Mouse (Mus musculus) layer of hippocampus, postnatal 36 days (tissue): ENCODE measurements at regions not wholly inside any gene's neighbourhood (a gene's known extent, or its start where the extent isn't known, plus 50 kb on each side); places are given as distances from the start of the nearest gene placed in this dataset.

Experiments
- DNase-seq, 2 experiments: peaks; one replicate each; pipeline ENCODE4 v3.0.0; 2022

DNA sequence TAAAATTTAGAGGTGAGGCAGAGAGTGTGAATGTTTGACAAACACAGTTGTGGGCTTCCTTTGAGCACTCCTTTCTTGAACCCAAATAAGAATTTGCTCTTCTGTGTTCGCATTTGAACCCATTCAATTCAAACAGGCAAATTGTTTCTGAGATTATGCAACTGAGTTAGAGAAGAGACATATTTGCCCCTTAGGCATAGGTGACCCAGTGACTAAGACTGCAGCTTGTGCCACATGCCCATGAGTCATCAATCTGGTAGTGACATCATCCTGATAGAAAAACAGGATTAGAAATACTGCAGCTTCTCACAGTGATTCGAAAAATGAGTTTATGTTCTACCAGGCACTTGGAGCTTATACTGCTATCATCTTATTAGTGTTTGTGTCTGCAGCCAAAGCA lies 67.2 kb downstream of the Zfp622 start:
- no peak for DNase-seq

DNA sequence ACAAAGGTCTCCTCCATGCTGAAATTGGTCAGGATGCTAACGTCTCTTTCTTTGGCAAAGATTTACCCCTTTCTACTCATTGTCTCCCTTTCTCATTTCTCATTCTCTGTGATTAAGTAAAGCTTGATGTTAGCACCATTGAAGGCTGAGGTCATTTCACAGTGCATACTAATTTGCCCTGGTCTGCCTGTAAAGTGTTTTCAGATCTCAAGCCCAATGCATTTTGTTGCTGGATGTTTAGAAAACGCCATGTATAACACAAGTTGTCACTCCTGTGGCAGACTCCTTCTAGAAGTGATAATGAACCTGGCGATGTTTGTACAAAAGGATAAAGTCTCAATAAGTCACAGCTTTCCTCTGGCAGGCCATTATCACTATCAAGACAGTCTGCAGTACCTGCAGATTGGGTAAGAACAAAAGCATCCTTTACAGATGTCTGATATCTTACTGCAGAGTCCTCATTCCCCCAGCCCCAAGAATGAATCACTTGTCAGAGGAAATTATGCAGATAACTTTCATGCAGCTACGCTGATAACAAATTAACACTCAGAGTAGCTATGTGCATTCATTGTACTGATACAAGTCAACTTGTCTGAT lies 68.7 kb downstream of the Zfp622 start:
- no peak for DNase-seq

GRCm38 (mm10) chr15:26058019-26058418 lies 73.9 kb downstream of the Zfp622 start:
- DNase-seq = no peak

DNA sequence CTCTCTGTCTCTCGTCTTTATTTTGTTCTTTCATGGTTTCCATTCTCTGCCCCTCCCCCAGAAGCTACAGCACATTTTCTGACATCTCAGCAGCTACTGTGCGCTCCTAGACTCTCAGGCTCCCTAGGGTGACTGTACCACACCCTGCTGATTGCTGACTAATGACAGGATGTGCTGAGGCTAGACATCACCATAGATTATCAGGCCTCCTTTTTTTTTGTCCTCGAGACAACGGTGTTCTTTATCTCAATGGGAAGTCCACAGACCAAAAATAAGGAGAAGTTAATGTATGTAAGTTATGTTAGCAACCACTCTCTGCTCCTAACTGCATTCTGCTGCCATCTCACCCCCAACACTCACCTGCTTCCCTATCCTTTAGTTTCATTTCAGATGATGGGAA lies 116.0 kb downstream of the Zfp622 start:
- DNase-seq = no peak

DNA sequence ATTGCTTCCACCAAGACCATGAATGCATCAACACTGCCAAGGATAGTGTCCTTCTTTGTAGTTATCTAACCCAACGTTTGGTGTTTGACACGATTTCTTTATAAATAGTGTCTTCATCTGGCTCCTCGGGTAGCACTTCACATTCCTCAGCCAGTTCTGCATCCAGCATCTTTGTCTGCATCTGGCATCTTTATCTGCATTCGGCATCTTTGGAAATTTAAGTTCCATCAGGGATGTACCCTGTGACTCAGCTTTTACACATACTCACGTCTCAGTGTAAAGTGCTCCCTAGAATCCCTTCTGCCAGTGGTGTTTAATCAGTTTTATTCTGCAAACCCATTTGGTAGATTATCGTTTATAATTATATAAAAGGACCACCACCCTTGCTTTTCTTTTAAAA lies 123.8 kb downstream of the Zfp622 start:
- DNase-seq = no peak

DNA sequence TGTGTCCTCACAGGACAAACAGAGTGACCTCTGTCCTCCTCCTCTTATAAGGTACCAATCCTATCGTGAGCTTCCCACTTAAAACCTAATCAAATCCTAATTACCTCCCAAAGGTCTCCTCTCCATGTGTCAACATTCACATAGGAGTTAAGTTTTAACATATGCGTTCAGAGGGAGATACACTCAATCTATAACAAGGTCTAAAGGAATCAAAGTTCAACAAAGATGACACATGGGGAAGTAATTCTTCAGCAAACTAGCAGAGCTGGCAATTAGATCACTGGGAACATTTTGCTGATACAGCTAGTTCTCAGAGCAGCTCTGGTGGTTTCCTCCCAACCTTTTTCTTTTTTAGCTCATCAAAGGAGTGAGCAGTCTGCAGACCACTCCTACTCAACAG lies 160.0 kb downstream of the Zfp622 start:
- DNase-seq = no peak

DNA sequence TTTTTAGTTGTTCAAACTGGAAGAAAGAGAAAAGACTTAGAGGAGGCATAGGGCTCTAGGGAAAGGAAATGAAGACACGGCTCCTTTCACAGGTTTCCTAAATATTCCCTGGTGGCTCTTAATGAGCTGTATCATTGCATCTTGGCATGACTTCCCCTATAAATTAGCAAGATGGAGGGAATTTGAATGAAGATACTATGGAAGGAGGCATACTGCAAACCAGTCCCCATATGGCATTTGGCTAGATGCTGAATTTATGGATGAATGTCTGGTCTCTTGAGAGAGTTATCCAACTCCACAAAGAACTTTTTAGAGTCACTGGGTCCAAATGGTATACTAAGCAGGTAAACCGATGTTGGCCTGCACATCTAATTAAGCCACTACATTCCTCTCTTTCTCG lies 150.3 kb upstream of the March11 start:
- DNase-seq = no peak

GRCm38 (mm10) chr15:26184930-26185329 lies 123.9 kb upstream of the March11 start:
- DNase-seq = no peak

- no peak for DNase-seq
These were observed 113.3 kb upstream of the March11 start for GRCm38 (mm10) chr15:26195576-26195975.

- DNase-seq = no peak
These were observed 102.0 kb upstream of the March11 start for GRCm38 (mm10) chr15:26206837-26207236.

GRCm38 (mm10) chr15:26220855-26221254 lies 88.0 kb upstream of the March11 start:
- DNase-seq = no peak

DNA sequence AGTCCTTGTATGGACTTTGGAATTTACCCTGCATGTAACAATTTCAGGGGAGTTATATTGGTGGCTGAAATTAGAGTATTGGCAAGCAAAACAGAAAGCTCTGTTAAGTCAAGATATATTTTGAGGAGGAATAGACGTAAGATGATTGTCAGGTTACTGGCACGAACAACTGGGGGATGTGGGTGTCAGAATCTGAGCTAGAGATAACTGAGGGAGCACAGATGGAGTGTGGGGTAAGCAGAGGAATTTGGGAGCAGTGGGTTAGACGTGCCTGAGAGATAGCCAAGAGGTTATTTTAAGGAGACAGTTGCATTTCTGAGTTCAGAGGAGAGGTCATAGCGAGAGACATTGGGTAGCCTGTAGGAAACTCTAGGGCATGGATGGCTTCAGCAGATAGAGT lies 80.2 kb upstream of the March11 start:
- DNase-seq = peak in 1 of 2 experiments; percentile 10
